Mouse (Mus musculus) embryonic facial prominence, embryonic 13.5 days (tissue): ENCODE data around the gene Gm28308. TPM values are rescaled to one million over a fixed set of nuclear protein-coding genes. Genes with fewer than 3 reads are reported as not detected.

ENCODE experiments used
- ATAC-seq: fragments of 200-750 bp; cut with Nextera tagmentation; 2 replicates; pipeline ENCODE4 v1.8.0; 2017; ENCODE audit warnings: low read depth; ENCODE audit not compliant: insufficient number of reproducible peaks, insufficient read depth, low FRiP score, low TSS enrichment
- H3K27ac ChIP-seq: fragments of 300-500 bp; sonication (generic); 2 replicates; pipeline ENCODE4 v1.5.1; 2015; ENCODE audit warnings: moderate library complexity, mild to moderate bottlenecking, inconsistent platforms
- H3K27me3 ChIP-seq: fragments of 300-500 bp; sonication (generic); 2 replicates; pipeline ENCODE4 v1.6.1; 2015; ENCODE audit warnings: mild to moderate bottlenecking, inconsistent platforms
- H3K36me3 ChIP-seq: fragments of 300-500 bp; sonication (generic); 2 replicates; pipeline ENCODE4 v1.6.1; 2015; ENCODE audit warnings: mild to moderate bottlenecking, inconsistent platforms
- H3K4me1 ChIP-seq: fragments of 300-500 bp; sonication (generic); 2 replicates; pipeline ENCODE4 v1.6.1; 2015; ENCODE audit warnings: inconsistent platforms
- H3K4me2 ChIP-seq: fragments of 300-500 bp; sonication (generic); 2 replicates; pipeline ENCODE4 v1.6.1; 2015; ENCODE audit warnings: moderate library complexity, mild to moderate bottlenecking, inconsistent platforms
- H3K4me3 ChIP-seq: fragments of 300-500 bp; sonication (generic); 2 replicates; pipeline ENCODE4 v1.5.1; 2015; ENCODE audit warnings: mild to moderate bottlenecking, inconsistent platforms
- H3K9ac ChIP-seq: fragments of 300-500 bp; sonication (generic); 2 replicates; pipeline ENCODE4 v1.6.1; 2015; ENCODE audit warnings: mild to moderate bottlenecking, inconsistent platforms
- H3K9me3 ChIP-seq: fragments of 300-500 bp; sonication (generic); 2 replicates; pipeline ENCODE4 v1.6.1; 2016; ENCODE audit warnings: inconsistent platforms
- WGBS: fragments of 180-500 bp; shearing (Covaris S2); methylation state at CpG from one replicate; pipeline ENCODE4 v1.1.7; 2015; ENCODE audit warnings: mixed read lengths; 5-methylcytosine and 5-hydroxymethylcytosine counted together
- polyA plus RNA-seq: library from polyadenylated mRNA; unstranded; fragments of >200 nt; fragmentation: Nextera tagmentation; extraction: Ambion mirVana; gene quantifications from 2 replicates; pipeline ENCODE4 v1.2.1, GENCODE M21; 2015

Gm28308 gene
- polyA plus RNA-seq, 1 experiment from 2014 or later = not detected

DNA sequence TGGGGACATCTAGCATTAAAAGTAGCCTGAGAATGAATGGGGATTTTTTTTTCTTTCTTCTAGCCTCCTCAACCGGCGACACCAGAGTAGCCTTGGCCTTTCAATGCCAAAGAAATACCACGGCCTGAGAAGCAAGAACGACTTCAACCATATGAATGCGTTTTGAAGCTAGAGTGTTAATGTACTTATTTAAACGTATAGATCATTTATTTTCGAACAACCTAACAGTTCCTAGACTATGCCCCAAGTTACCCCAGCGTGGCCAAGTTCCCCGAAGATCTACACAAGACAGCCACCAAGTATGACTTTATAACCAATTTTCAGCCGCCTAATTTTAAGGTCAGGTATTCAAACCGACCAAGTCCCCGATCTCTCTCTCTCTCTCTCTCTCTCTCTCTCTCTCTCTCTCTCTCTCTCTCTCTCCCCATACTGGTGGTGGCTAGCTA lies 7.7 kb upstream of the Gm28308 start:
- WGBS = 5% methylated on average over 12 of the region's 12 CpGs
- Histone ChIP-seq H3K36me3 (no peaks in the 10 kb centered on the region), H3K9me3 (no peaks in the 10 kb centered on the region), H3K4me2 (peak overlapping the region; percentile 86), H3K4me3 (peak overlapping the region; percentile 54), H3K4me1 (peaks cover 21% of the 10 kb centered on the region), H3K9ac (no peak overlapping the region), H3K27me3 (peaks cover 100% of the 10 kb centered on the region), H3K27ac (no peak overlapping the region)
- no peak for ATAC-seq

DNA sequence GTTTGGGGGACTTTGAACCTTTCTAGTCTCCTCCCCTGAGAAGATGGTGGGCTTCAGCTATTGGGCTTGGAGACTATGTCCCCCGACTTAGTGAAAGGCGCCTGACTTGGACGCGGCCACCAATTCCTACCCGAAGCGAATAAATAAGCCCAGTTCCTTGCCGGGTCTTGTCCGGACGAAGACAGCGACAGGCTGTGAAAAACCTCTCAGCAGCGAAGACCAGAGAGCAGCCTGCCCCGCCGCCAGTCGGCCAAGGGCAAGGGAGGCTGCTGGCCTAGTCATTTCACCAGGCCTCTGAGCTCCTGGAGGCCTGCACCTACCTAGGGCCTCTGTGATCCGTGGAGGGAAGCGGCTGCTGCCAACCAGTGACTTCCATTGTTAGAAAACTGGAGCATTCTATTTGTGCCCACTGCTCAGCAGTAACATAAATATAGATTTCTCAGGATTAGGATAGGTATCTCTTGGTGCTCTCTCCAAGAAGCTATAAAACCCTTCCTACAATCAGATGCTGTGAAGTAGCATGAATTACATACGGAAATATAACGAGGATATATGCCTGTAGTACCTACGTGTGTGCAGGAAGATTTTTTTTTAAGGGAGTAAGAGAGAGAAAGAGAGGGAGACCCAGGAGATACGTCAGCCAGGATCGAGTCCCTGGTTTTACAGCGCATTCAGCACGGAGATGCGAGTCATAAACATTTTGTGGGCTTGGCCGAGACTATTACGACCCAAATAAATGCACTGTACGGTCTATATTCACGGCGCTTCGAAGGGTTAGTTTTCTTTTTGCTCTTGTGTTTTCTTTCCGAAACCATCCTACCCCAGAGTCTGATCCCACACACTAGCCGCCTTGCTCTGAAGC lies 7.1 kb upstream of the Gm28308 start:
- Histone ChIP-seq H3K27ac (no peak overlapping the region), H3K4me1 (peaks cover 23% of the 10 kb centered on the region), H3K9me3 (no peaks in the 10 kb centered on the region), H3K4me2 (no peak overlapping the region), H3K27me3 (peaks cover 100% of the 10 kb centered on the region), H3K9ac (no peak overlapping the region), H3K36me3 (no peaks in the 10 kb centered on the region), H3K4me3 (no peak overlapping the region)
- ATAC-seq = no peak
- 10% methylated on average over 32 of the region's 32 CpGs for WGBS

DNA sequence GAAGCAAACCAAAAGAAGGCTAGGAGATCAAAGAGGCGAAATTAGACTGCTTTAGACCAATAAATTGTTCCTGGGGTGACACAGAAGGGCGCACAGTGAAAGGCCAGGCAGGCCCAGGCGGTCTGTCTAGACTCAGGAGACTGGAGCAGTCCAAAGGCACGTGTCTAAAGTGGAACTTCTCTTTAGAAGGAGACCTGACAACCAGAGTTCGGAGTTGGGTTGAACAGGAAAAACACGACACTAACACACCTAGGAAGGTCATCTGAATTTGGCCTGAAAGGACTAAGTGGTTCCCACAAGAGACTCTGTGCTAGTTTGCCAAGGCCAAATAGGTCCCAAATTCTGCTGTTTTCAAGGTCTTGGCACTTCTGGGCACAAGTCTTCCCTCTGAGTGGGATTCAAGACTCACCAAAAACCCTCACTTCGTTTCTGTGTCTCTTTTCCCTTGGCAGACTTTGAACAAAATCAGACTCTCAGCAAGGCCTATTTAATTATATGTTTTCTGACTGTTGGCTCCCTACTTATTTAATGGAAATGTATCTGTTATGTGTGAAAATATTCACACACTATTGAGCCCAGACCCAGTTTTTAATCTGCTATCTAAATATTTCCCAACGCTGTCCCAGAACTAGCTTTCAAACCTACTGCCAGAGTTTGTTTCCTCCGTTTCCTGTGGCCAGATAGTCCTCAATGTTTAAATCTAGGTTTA lies 6.2 kb upstream of the Gm28308 start:
- H3K27ac ChIP-seq = no peak overlapping the region
- H3K9ac ChIP-seq = no peak overlapping the region
- no peak overlapping the region for H3K4me3 ChIP-seq
- no peaks in the 10 kb centered on the region for H3K9me3 ChIP-seq
- no peak for ATAC-seq
- H3K27me3 ChIP-seq = peaks cover 100% of the 10 kb centered on the region
- H3K36me3 ChIP-seq = no peaks in the 10 kb centered on the region
- no peak overlapping the region for H3K4me2 ChIP-seq
- 19% methylated on average over 9 of the region's 9 CpGs for WGBS
- H3K4me1 ChIP-seq = peaks cover 23% of the 10 kb centered on the region

DNA sequence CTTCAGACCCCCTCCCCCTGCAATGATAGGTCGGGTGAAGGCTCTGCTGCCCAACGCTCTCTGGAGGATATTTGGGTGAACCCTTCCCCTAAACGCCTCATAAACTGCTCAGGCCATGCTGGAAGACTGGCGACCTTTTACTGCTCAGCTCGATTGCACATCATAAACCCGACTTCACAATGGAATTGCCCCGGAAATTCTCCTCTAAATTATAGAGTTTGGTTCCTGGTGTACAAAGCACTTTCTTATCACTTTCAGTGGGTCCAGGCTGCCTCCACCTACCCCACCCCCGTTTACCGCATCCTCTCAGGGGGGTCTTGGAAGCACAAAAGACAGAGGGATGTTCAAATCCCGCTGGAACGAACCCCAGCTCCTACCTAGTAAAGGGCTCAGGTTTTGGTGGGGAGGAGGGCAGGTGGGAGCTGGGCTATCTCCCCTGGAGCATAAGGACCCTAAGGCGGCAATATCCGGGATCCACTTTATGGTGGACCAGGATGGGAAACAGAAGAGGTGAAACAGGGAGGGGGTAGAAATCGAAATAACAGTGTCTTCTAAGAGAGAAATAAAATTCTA lies 5.6 kb upstream of the Gm28308 start:
- H3K27me3 ChIP-seq = peaks cover 100% of the 10 kb centered on the region

GRCm38 (mm10) chr6:52217895-52218642 lies 4.9 kb upstream of the Gm28308 start:
- ATAC-seq = no peak
- Histone ChIP-seq H3K9me3 (no peaks in the 10 kb centered on the region), H3K27me3 (peaks cover 100% of the 10 kb centered on the region), H3K4me2 (peak overlapping the region; percentile 51; the same call in 1 of the 2 replicates), H3K9ac (no peak overlapping the region), H3K4me1 (peaks cover 25% of the 10 kb centered on the region), H3K4me3 (peak overlapping the region; percentile 30; the same call in 1 of the 2 replicates), H3K27ac (no peak overlapping the region), H3K36me3 (no peaks in the 10 kb centered on the region)
- WGBS = 4% methylated on average over 23 of the region's 23 CpGs

More for the DNA sequence above, 5.6 kb upstream of the Gm28308 start:
- 7% methylated on average over 14 of the region's 14 CpGs for WGBS
- no peak overlapping the region for H3K4me3 ChIP-seq
- H3K9ac ChIP-seq = no peak overlapping the region
- H3K36me3 ChIP-seq = no peaks in the 10 kb centered on the region
- no peak overlapping the region for H3K27ac ChIP-seq
- no peak for ATAC-seq
- no peaks in the 10 kb centered on the region for H3K9me3 ChIP-seq
- peaks cover 23% of the 10 kb centered on the region for H3K4me1 ChIP-seq
- H3K4me2 ChIP-seq = no peak overlapping the region

DNA sequence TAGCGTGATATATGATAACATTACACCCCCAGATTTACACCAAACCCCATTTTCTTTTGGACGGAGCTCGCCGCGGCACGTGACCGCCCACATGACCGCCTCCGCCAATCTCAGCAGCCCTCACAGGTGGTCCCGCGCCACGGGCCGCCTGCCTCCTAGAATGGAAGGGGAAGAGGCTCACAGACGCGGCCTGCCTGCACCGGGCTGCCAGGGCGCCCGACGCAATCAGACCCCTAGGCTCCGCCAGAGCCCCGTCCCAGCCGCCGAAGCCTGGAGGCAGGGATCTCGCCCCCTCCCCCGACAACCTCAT lies 4.3 kb upstream of the Gm28308 start:
- no peak overlapping the region for H3K9ac ChIP-seq
- H3K9me3 ChIP-seq = no peaks in the 10 kb centered on the region
- H3K27ac ChIP-seq = no peak overlapping the region
- peaks cover 27% of the 10 kb centered on the region for H3K4me1 ChIP-seq
- ATAC-seq = no peak
- under 1% methylated on average over 25 of the region's 25 CpGs for WGBS
- peak overlapping the region; percentile 51 for H3K4me2 ChIP-seq
- H3K4me3 ChIP-seq = peak overlapping the region; percentile 30
- peaks cover 100% of the 10 kb centered on the region for H3K27me3 ChIP-seq
- H3K36me3 ChIP-seq = no peaks in the 10 kb centered on the region

GRCm38 (mm10) chr6:52216691-52217458 lies 3.7 kb upstream of the Gm28308 start:
- Histone ChIP-seq H3K9ac (no peak overlapping the region), H3K27ac (no peak overlapping the region), H3K27me3 (peaks cover 100% of the 10 kb centered on the region), H3K36me3 (no peaks in the 10 kb centered on the region), H3K4me2 (peak overlapping the region; percentile 51), H3K4me3 (peak overlapping the region; percentile 30), H3K9me3 (no peaks in the 10 kb centered on the region), H3K4me1 (peaks cover 28% of the 10 kb centered on the region)
- WGBS = 1% methylated on average over 60 of the region's 60 CpGs
- ATAC-seq = no peak

DNA sequence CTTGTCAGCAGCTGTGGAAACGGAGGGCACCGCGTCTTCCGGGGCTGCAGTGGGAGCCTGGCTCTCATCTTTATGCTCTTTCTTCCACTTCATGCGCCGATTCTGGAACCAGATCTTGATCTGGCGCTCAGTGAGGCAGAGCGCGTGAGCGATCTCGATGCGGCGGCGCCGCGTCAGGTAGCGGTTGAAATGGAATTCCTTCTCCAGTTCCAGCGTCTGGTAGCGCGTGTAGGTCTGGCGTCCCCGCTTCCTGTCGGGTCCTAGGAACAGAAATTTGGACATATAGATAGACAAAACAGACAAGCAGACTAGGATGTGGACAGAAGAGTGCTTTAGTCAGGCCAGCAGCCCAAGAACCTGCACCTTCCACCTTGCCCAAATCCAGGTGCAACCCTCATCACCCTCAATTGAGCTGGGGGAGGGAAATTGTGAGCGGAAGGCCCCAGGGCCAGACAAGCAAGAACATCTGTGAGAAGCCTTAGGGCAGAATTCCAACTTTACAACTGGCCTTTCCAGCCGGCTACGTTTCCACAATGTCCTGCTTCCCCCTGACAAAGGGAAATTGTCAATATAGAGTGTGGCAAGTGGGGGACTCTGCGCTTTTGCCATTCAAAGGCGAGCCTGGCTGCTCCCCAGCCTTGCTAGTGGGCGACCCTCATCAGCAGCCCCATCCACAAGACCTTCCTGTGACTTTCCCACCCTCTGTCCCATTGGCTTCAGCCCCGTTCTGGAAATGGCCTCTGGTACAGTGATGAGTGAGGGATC lies 2.8 kb upstream of the Gm28308 start:
- Histone ChIP-seq H3K4me3 (no peak overlapping the region), H3K4me2 (no peak overlapping the region), H3K9me3 (no peaks in the 10 kb centered on the region), H3K4me1 (peaks cover 27% of the 10 kb centered on the region), H3K9ac (no peak overlapping the region), H3K27ac (no peak overlapping the region), H3K27me3 (peaks cover 100% of the 10 kb centered on the region), H3K36me3 (no peaks in the 10 kb centered on the region)
- ATAC-seq = no peak
- WGBS = under 1% methylated on average over 30 of the region's 30 CpGs

GRCm38 (mm10) chr6:52215070-52215469 lies 1.9 kb upstream of the Gm28308 start:
- H3K4me2 ChIP-seq = no peak overlapping the region
- H3K9me3 ChIP-seq = no peaks in the 10 kb centered on the region
- H3K9ac ChIP-seq = no peak overlapping the region
- no peaks in the 10 kb centered on the region for H3K36me3 ChIP-seq
- no peak for ATAC-seq
- peaks cover 100% of the 10 kb centered on the region for H3K27me3 ChIP-seq
- 13% methylated on average over 3 of the region's 3 CpGs for WGBS
- H3K27ac ChIP-seq = no peak overlapping the region
- peaks cover 27% of the 10 kb centered on the region for H3K4me1 ChIP-seq
- H3K4me3 ChIP-seq = no peak overlapping the region

DNA sequence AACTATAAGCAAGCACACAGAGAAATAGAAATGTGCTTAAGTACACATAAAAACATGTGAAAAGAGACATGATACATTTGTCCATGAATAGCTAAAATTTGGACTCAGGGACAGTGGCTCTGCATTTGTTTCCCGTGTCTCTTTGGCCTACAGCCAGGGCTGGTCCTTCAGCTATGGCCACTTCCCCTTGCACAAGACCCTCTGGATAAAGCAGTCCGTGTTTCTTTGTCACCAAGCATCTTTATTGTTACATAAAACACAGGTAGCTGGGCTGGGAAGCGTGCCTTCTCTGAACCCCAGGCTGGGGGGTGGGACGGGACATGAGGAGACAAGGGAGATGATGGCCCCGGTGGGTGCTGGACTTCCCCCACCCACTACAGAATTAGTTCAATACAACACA lies 1.1 kb upstream of the Gm28308 start:
- Histone ChIP-seq H3K4me3 (no peak overlapping the region), H3K4me2 (no peak overlapping the region), H3K36me3 (no peaks in the 10 kb centered on the region), H3K9ac (no peak overlapping the region), H3K9me3 (no peaks in the 10 kb centered on the region), H3K27ac (no peak overlapping the region), H3K27me3 (peaks cover 100% of the 10 kb centered on the region), H3K4me1 (peaks cover 27% of the 10 kb centered on the region)
- ATAC-seq = no peak
- WGBS = 6% methylated on average over 5 of the region's 5 CpGs
